Mouse (Mus musculus) heart, embryonic 15.5 days (tissue): Measurements from ENCODE around the gene R3hdm2. TPM values are rescaled to one million over a fixed set of nuclear protein-coding genes. Genes with fewer than 3 reads are reported as not detected.

Experiments
- ATAC-seq: fragments of 200-750 bp; cut with Nextera tagmentation; replicated peaks from 2 replicates; pipeline ENCODE4 v1.8.0; 2017; ENCODE audit warnings: low read depth, moderate TSS enrichment; ENCODE audit not compliant: insufficient number of reproducible peaks, insufficient read depth, low FRiP score
- H3K27ac ChIP-seq: fragments of 300-500 bp; sonication (generic); 2 replicates; pipeline ENCODE4 v1.5.1; 2015; ENCODE audit warnings: mild to moderate bottlenecking, inconsistent platforms
- H3K27me3 ChIP-seq: fragments of 300-500 bp; sonication (generic); 2 replicates; pipeline ENCODE4 v1.6.1; 2015; ENCODE audit warnings: inconsistent platforms
- H3K36me3 ChIP-seq: fragments of 300-500 bp; sonication (generic); 2 replicates; pipeline ENCODE4 v1.6.1; 2015; ENCODE audit warnings: mild to moderate bottlenecking, inconsistent platforms
- H3K4me1 ChIP-seq: fragments of 300-500 bp; sonication (generic); replicated peaks from 2 replicates; pipeline ENCODE4 v1.6.1; 2015; ENCODE audit warnings: inconsistent platforms
- H3K4me2 ChIP-seq: fragments of 300-500 bp; sonication (generic); 2 replicates; pipeline ENCODE4 v1.6.1; 2015; ENCODE audit warnings: inconsistent platforms, mild to moderate bottlenecking, moderate library complexity
- H3K4me3 ChIP-seq: fragments of 300-500 bp; sonication (generic); 2 replicates; pipeline ENCODE4 v1.5.1; 2015; ENCODE audit warnings: mild to moderate bottlenecking, inconsistent platforms
- H3K9ac ChIP-seq: fragments of 300-500 bp; sonication (generic); 2 replicates; pipeline ENCODE4 v1.6.1; 2015; ENCODE audit warnings: mild to moderate bottlenecking, inconsistent platforms
- H3K9me3 ChIP-seq: fragments of 300-500 bp; sonication (generic); replicated peaks from 2 replicates; pipeline ENCODE4 v1.6.1; 2016; ENCODE audit warnings: inconsistent platforms
- WGBS: fragments of 180-500 bp; shearing (Covaris S2); methylation state at CpG from one replicate; pipeline ENCODE4 v1.1.7; 2015; ENCODE audit warnings: mixed read lengths; 5-methylcytosine and 5-hydroxymethylcytosine counted together
- polyA plus RNA-seq: library from polyadenylated mRNA; unstranded; fragments of >200 nt; fragmentation: Nextera tagmentation; extraction: Ambion mirVana; gene quantifications from 2 replicates; pipeline ENCODE4 v1.2.1, GENCODE M21; 2015

Gene R3hdm2
- polyA plus RNA-seq, 1 experiment from 2014 or later, result 30.9 TPM

- Histone ChIP-seq H3K4me2 (peak within 1 kb of the TSS; percentile 94), H3K4me1 (peaks cover 39% of the 10 kb centered on the region), H3K27me3 (peaks cover 42% of the 10 kb centered on the region), H3K36me3 (peaks cover 24% of the 10 kb centered on the region), H3K27ac (0 out of 2 replicates have a peak within 1 kb of the TSS, but pooled peaks have one; percentile 47), H3K4me3 (peak within 1 kb of the TSS; percentile 76), H3K9ac (peak within 1 kb of the TSS; percentile 71), H3K9me3 (no peaks in the 10 kb centered on the region)
- peak; percentile 49; the same call in 1 of the 2 replicates for ATAC-seq
- WGBS, result under 1% methylated on average over 21 of the region's 21 CpGs
Measured at GRCm38 (mm10) chr10:127522088-127522581, 142.0 kb downstream of the R3hdm2 start, which contains the start of gene Shmt2. TSS of gene Shmt2 (minus strand) at chr10:127522444.

GRCm38 (mm10) chr10:127524646-127525255 is 144.6 kb downstream of the R3hdm2 start:
- H3K4me1 ChIP-seq, result peaks cover 36% of the 10 kb centered on the region
- H3K4me3 ChIP-seq, result no peak overlapping the region

GRCm38 (mm10) chr10:127526048-127526447 is 145.9 kb downstream of the R3hdm2 start:
- Histone ChIP-seq H3K36me3 (no peaks in the 10 kb centered on the region), H3K9me3 (no peaks in the 10 kb centered on the region), H3K4me3 (peak overlapping the region; percentile 44), H3K27ac (no peak overlapping the region), H3K27me3 (peaks cover 81% of the 10 kb centered on the region), H3K4me1 (peaks cover 36% of the 10 kb centered on the region), H3K9ac (0 out of 2 replicates have a peak overlapping the region, but pooled peaks have one; percentile 33), H3K4me2 (peak overlapping the region; percentile 64)
- WGBS, result 3% methylated on average over 26 of the region's 26 CpGs
- no peak for ATAC-seq

More at GRCm38 (mm10) chr10:127524646-127525255, 144.6 kb downstream of the R3hdm2 start:
- peaks cover 68% of the 10 kb centered on the region for H3K27me3 ChIP-seq
- 7% methylated on average over 23 of the region's 23 CpGs for WGBS
- H3K27ac ChIP-seq, result no peak overlapping the region
- peaks cover 7% of the 10 kb centered on the region for H3K36me3 ChIP-seq
- no peak for ATAC-seq
- no peak overlapping the region for H3K9ac ChIP-seq
- H3K9me3 ChIP-seq, result no peaks in the 10 kb centered on the region
- no peak overlapping the region for H3K4me2 ChIP-seq

DNA sequence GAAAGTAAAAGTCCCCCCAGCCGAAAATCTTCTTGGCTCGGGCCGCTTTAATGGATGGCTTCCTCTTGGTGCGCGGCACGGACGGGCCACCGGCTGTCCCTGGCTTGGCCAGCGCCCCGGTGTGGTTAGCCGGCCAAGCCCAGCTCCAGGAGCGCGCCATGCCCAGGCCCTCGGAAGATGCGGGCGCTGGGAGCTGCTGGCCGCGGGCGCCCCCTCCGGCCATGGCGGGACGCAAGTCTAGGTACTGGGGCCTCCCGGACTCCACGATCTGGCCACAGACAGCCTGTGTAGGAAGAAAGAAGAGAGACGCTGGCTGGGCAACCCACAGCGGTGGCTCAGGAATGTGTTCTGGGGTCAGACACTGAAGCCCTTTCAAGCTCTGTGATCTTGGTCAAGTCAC is 146.6 kb downstream of the R3hdm2 start:
- peak overlapping the region; percentile 44 for H3K4me3 ChIP-seq
- under 1% methylated on average over 26 of the region's 26 CpGs for WGBS
- H3K4me1 ChIP-seq, result peaks cover 32% of the 10 kb centered on the region
- H3K27ac ChIP-seq, result no peak overlapping the region
- H3K9ac ChIP-seq, result peak overlapping the region; percentile 33; the same call in 1 of the 2 replicates
- ATAC-seq, result no peak
- H3K36me3 ChIP-seq, result no peaks in the 10 kb centered on the region
- H3K27me3 ChIP-seq, result peaks cover 88% of the 10 kb centered on the region
- H3K4me2 ChIP-seq, result peak overlapping the region; percentile 64
- no peaks in the 10 kb centered on the region for H3K9me3 ChIP-seq

GRCm38 (mm10) chr10:127527481-127527880 is 147.4 kb downstream of the R3hdm2 start:
- Histone ChIP-seq H3K9me3 (no peaks in the 10 kb centered on the region), H3K36me3 (no peaks in the 10 kb centered on the region), H3K27ac (no peak overlapping the region), H3K9ac (no peak overlapping the region), H3K4me1 (peaks cover 29% of the 10 kb centered on the region), H3K4me2 (no peak overlapping the region), H3K27me3 (peaks cover 96% of the 10 kb centered on the region), H3K4me3 (no peak overlapping the region; the same call in 1 of the 2 replicates)
- WGBS, result 7% methylated on average over 17 of the region's 17 CpGs
- no peak for ATAC-seq

DNA sequence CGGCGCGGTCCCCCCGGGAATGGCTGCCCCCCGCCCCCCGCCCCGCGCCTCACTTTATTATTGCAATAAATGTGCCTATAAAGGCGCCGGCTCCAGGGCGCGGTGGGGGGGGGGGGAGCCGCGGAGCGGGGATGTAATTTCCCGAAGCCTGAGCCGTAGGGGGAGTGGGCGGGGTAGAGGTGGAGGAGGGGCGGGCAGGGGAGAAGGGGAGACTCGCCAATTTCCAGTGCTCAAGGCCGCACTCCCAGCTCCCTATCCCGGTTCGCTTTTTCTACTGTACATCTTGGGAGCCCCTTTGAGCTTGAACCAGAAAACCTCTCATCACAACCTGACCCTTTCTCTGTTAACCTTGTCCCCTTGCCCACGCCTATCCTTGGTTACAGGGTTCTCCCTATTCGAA is 150.8 kb downstream of the R3hdm2 start:
- H3K9me3 ChIP-seq, result no peaks in the 10 kb centered on the region
- no peak overlapping the region for H3K9ac ChIP-seq
- peaks cover 34% of the 10 kb centered on the region for H3K4me1 ChIP-seq
- H3K4me3 ChIP-seq, result peak overlapping the region; percentile 14; the same call in 1 of the 2 replicates
- no peak overlapping the region for H3K27ac ChIP-seq
- peaks cover 100% of the 10 kb centered on the region for H3K27me3 ChIP-seq
- 2% methylated on average over 24 of the region's 25 CpGs for WGBS
- ATAC-seq, result no peak
- peak overlapping the region; percentile 18; the same call in 1 of the 2 replicates for H3K4me2 ChIP-seq
- H3K36me3 ChIP-seq, result no peaks in the 10 kb centered on the region

DNA sequence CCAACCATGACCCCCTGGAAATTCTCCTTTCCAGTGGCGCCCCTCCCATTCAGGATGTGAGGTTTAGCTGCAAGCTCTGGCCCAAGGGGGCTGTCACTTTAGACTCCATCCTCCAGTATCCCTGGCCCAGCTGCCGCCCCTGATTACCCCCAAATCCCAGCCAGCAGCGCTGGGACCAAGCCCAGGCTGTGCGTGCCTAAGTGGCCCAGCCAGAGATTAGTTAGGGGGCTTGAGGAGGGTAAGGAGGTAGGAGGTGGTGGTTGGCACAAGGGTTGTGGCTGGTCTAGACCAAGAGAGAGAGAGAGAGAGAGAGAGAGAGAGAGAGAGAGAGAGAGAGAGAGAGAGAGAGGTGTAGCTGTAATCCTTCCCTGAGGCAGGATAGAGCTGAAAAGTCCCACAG is 151.4 kb downstream of the R3hdm2 start:
- H3K4me3 ChIP-seq, result no peak overlapping the region; the same call in 1 of the 2 replicates
- no peak for ATAC-seq
- H3K4me2 ChIP-seq, result no peak overlapping the region
- H3K27ac ChIP-seq, result no peak overlapping the region
- peaks cover 100% of the 10 kb centered on the region for H3K27me3 ChIP-seq
- under 1% methylated on average over 4 of the region's 4 CpGs for whole genome bisulfite sequencing
- H3K4me1 ChIP-seq, result peaks cover 28% of the 10 kb centered on the region
- no peaks in the 10 kb centered on the region for H3K36me3 ChIP-seq
- no peak overlapping the region for H3K9ac ChIP-seq
- H3K9me3 ChIP-seq, result no peaks in the 10 kb centered on the region

- ATAC-seq, result peak; percentile 11
- Histone ChIP-seq H3K9ac (peak within 1 kb of the TSS; percentile 59), H3K4me3 (peak within 1 kb of the TSS; percentile 55), H3K36me3 (no peaks in the 10 kb centered on the region), H3K4me1 (peaks cover 24% of the 10 kb centered on the region), H3K4me2 (peak within 1 kb of the TSS; percentile 97), H3K9me3 (no peaks in the 10 kb centered on the region), H3K27me3 (peaks cover 87% of the 10 kb centered on the region), H3K27ac (no peak within 1 kb of the TSS)
- WGBS, result under 1% methylated on average over 43 of the region's 78 CpGs
Measured at GRCm38 (mm10) chr10:127534036-127534928, 154.2 kb downstream of the R3hdm2 start, which contains the start of gene Nxph4. TSS of gene Nxph4 (minus strand) at chr10:127534559.

DNA sequence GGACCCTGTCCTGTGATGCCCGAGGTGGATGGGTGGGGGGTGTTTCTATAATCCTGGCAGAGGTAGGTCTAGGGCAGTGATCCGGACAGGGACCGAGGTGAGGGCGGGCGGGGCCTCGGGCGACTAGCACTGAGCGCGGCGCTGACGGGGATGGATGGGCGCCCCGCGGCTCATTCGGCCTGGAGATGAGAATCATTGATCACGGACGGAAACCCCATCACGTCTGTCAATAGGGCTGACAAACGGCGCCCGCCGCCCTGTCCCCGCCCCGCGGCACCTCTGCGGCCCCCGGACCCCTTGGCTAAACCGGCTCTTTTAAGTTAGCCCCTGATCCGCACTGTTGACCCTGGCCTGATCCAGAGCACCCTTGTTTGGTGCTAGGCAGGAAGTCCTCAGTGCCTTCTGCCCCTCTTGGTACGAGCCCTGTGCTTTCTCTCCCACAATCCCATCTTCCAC is 154.8 kb downstream of the R3hdm2 start:
- peak overlapping the region; percentile 55 for H3K4me3 ChIP-seq
- H3K9me3 ChIP-seq, result no peaks in the 10 kb centered on the region
- no peaks in the 10 kb centered on the region for H3K36me3 ChIP-seq
- H3K4me2 ChIP-seq, result peak overlapping the region; percentile 97
- peak overlapping the region; percentile 23; the same call in 1 of the 2 replicates for H3K9ac ChIP-seq
- no peak overlapping the region for H3K27ac ChIP-seq
- under 1% methylated on average over 30 of the region's 30 CpGs for WGBS
- H3K27me3 ChIP-seq, result peaks cover 80% of the 10 kb centered on the region
- ATAC-seq, result no peak; the same call in 1 of the 2 replicates
- peaks cover 24% of the 10 kb centered on the region for H3K4me1 ChIP-seq

GRCm38 (mm10) chr10:127536586-127537314 is 156.6 kb downstream of the R3hdm2 start:
- WGBS, result 11% methylated on average over 8 of the region's 8 CpGs
- Histone ChIP-seq H3K4me1 (peaks cover 18% of the 10 kb centered on the region), H3K4me2 (no peak overlapping the region), H3K9ac (no peak overlapping the region), H3K27ac (no peak overlapping the region), H3K36me3 (0 out of 2 replicates have a peak, but pooled peaks cover 6% of the 10 kb centered on the region), H3K4me3 (no peak overlapping the region), H3K27me3 (peaks cover 62% of the 10 kb centered on the region), H3K9me3 (no peaks in the 10 kb centered on the region)
- no peak for ATAC-seq
